In the genomic region with DNA sequence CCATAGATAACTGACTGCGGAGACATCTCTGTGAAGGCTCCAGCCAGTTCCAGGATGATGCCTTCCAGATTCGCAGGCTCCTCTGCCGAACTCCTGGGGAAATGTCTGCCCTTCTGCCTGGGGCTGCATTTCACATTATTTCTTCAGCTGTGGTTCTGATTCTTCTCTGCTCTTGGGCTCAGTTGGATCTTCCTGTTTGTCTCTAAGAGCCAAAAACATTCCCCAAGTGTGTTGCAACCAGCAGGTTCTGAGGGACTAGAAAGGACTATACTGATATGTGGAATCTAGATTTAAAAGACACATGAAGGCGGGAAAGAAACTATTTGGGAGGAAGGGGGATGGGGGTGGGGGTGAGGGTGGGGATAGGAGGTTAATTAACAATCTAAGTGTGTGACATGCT, we compare ENCODE assay signal across 19 mouse cellular contexts.
DNase-seq lines count a peak whose midpoint lies in the region; ATAC-seq and TF ChIP-seq lines count a peak whose summit lies in the region.
"Had no signal": no experiment of that assay in that cellular context is flagged by ENCODE, and none has a peak within 500 bp of the region (broad histone marks: within the 10 kb centered on the region; RNA-seq: fewer than 3 reads in every experiment).

No protein-coding gene starts in this region.

- no peak for TF ChIP-seq EP300 in liver, postnatal 0 days (IDR thresholded peaks at IDR 0.05; ENCODE audit: low read depth)

- no peaks in the 10 kb centered on the region for H3K9me3 ChIP-seq in embryonic facial prominence, embryonic 13.5 days
- H3K9me3 ChIP-seq in embryonic facial prominence, embryonic 10.5 days = no peaks in the 10 kb centered on the region
- no peaks in the 10 kb centered on the region for H3K9me3 ChIP-seq in limb, embryonic 14.5 days (ENCODE audit: control insufficient read depth, low read length)
- no peaks in the 10 kb centered on the region for H3K9me3 ChIP-seq in limb, embryonic 10.5 days (replicated peaks)
- no peaks in the 10 kb centered on the region for H3K9me3 ChIP-seq in liver, postnatal 0 days (ENCODE audit: low read length)
- H3K9me3 ChIP-seq: forebrain, embryonic 15.5 days; heart, embryonic 10.5 days; intestine, embryonic 15.5 days; liver, embryonic 12.5 days; midbrain, embryonic 12.5 days had no signal

- H3K27ac ChIP-seq in embryonic facial prominence, embryonic 13.5 days = peak overlapping the region; percentile 89
- no peak overlapping the region for H3K27ac ChIP-seq in embryonic facial prominence, embryonic 10.5 days (replicated peaks)
- 0 out of 2 replicates have a peak overlapping the region, but pooled peaks have one; percentile 66 for H3K27ac ChIP-seq in limb, embryonic 14.5 days (replicated peaks; ENCODE audit: low read depth, low read length)
- H3K27ac ChIP-seq in limb, embryonic 10.5 days = no peak overlapping the region
- no peak overlapping the region for H3K27ac ChIP-seq in liver, postnatal 0 days (ENCODE audit: low read depth)
- H3K27ac ChIP-seq: forebrain, embryonic 15.5 days; heart, embryonic 10.5 days; hindbrain, embryonic 14.5 days; intestine, embryonic 15.5 days; liver, embryonic 12.5 days; midbrain, embryonic 12.5 days had no signal

- TF ChIP-seq POLR2A in limb, embryonic 14.5 days (IDR thresholded peaks at IDR 0.05; ENCODE audit: borderline replicate concordance, extremely low read depth, insufficient read depth, insufficient read length) = no peak

- TF ChIP-seq CTCF in liver, postnatal 0 days (IDR thresholded peaks at IDR 0.05; ENCODE audit: low read depth) = no peak

- H3K9ac ChIP-seq in embryonic facial prominence, embryonic 13.5 days = no peak overlapping the region
- no peak overlapping the region for H3K9ac ChIP-seq in limb, embryonic 14.5 days (ENCODE audit: low read depth, low read length, severe bottlenecking)
- no peak overlapping the region for H3K9ac ChIP-seq in liver, postnatal 0 days (replicated peaks)
- H3K9ac ChIP-seq: forebrain, embryonic 15.5 days; hindbrain, embryonic 14.5 days; intestine, embryonic 15.5 days; liver, embryonic 12.5 days; midbrain, embryonic 12.5 days had no signal

- no peaks in the 10 kb centered on the region for H3K36me3 ChIP-seq in embryonic facial prominence, embryonic 13.5 days
- no peaks in the 10 kb centered on the region for H3K36me3 ChIP-seq in embryonic facial prominence, embryonic 10.5 days (replicated peaks)
- H3K36me3 ChIP-seq in limb, embryonic 14.5 days (ENCODE audit: control insufficient read depth, insufficient read depth, low read length) = no peaks in the 10 kb centered on the region
- no peaks in the 10 kb centered on the region for H3K36me3 ChIP-seq in limb, embryonic 10.5 days
- no peaks in the 10 kb centered on the region for H3K36me3 ChIP-seq in liver, postnatal 0 days (replicated peaks; ENCODE audit: insufficient read depth, low read length)
- H3K36me3 ChIP-seq: forebrain, embryonic 15.5 days; heart, embryonic 10.5 days; intestine, embryonic 15.5 days; liver, embryonic 12.5 days; midbrain, embryonic 12.5 days had no signal

- DNase-seq in embryonic facial prominence, embryonic 10.5 days (ENCODE audit: low spot score) = no peak
- DNase-seq in heart, adult 8-10 months (ENCODE audit: low spot score) = peak; percentile 21
- no peak for DNase-seq in heart, postnatal 4 days
- no peak for DNase-seq in limb, embryonic 14.5 days (ENCODE audit: low spot score)
- DNase-seq in limb, embryonic 10.5 days (ENCODE audit: low spot score) = no peak
- DNase-seq in liver, postnatal 0 days = no peak
- no peak for DNase-seq in adrenal gland, adult (ENCODE audit: inconsistent age in 2 of 2, low spot score in 1 of 2)
- DNase-seq: adrenal gland, postnatal 25 days; left cerebral cortex, postnatal 4 days; lung, adult 2 months; lung, postnatal 14 days; spleen, adult 18-20 months had no signal

- no peak for ATAC-seq in embryonic facial prominence, embryonic 13.5 days (ENCODE audit: insufficient number of reproducible peaks, insufficient read depth, low FRiP score, low TSS enrichment, low read depth)
- no peak for ATAC-seq in limb, embryonic 14.5 days (ENCODE audit: low FRiP score, low read depth)
- ATAC-seq in liver, postnatal 0 days = no peak
- ATAC-seq: forebrain, embryonic 15.5 days; intestine, embryonic 15.5 days; liver, embryonic 12.5 days had no signal

- H3K4me2 ChIP-seq in embryonic facial prominence, embryonic 13.5 days = no peak overlapping the region
- H3K4me2 ChIP-seq in limb, embryonic 14.5 days (replicated peaks; ENCODE audit: low read depth, low read length, severe bottlenecking) = no peak overlapping the region
- H3K4me2 ChIP-seq in liver, postnatal 0 days (ENCODE audit: low read depth, low read length) = no peak overlapping the region
- H3K4me2 ChIP-seq: forebrain, embryonic 15.5 days; hindbrain, embryonic 14.5 days; intestine, embryonic 15.5 days; liver, embryonic 12.5 days; midbrain, embryonic 12.5 days had no signal

- no peak overlapping the region for H3K4me3 ChIP-seq in embryonic facial prominence, embryonic 13.5 days
- no peak overlapping the region for H3K4me3 ChIP-seq in embryonic facial prominence, embryonic 10.5 days
- H3K4me3 ChIP-seq in limb, embryonic 14.5 days (replicated peaks; ENCODE audit: low read length) = no peak overlapping the region
- H3K4me3 ChIP-seq in limb, embryonic 10.5 days = no peak overlapping the region
- H3K4me3 ChIP-seq in liver, postnatal 0 days (ENCODE audit: low read depth, low read length) = no peak overlapping the region
- H3K4me3 ChIP-seq: forebrain, embryonic 15.5 days; heart, embryonic 10.5 days; intestine, embryonic 15.5 days; liver, embryonic 12.5 days; midbrain, embryonic 12.5 days had no signal

- WGBS in embryonic facial prominence, embryonic 13.5 days = 70% methylated on average over 4 of the region's 4 CpGs
- 78% methylated on average over 4 of the region's 4 CpGs for WGBS in embryonic facial prominence, embryonic 10.5 days
- WGBS in limb, embryonic 14.5 days = 82% methylated on average over 4 of the region's 4 CpGs
- whole genome bisulfite sequencing in limb, embryonic 10.5 days = 88% methylated on average over 4 of the region's 4 CpGs
- WGBS in liver, postnatal 0 days (ENCODE audit: insufficient replicate concordance) = 86% methylated on average over 4 of the region's 4 CpGs

- H3K27me3 ChIP-seq in embryonic facial prominence, embryonic 13.5 days = no peaks in the 10 kb centered on the region
- H3K27me3 ChIP-seq in embryonic facial prominence, embryonic 10.5 days (replicated peaks; ENCODE audit: low read depth, poor library complexity, severe bottlenecking) = no peaks in the 10 kb centered on the region
- no peaks in the 10 kb centered on the region for H3K27me3 ChIP-seq in limb, embryonic 14.5 days (ENCODE audit: control insufficient read depth, insufficient read depth, low read length)
- no peaks in the 10 kb centered on the region for H3K27me3 ChIP-seq in limb, embryonic 10.5 days (ENCODE audit: low read depth, poor library complexity, severe bottlenecking)
- H3K27me3 ChIP-seq in liver, postnatal 0 days (ENCODE audit: insufficient read depth, low read length) = no peaks in the 10 kb centered on the region
- H3K27me3 ChIP-seq: forebrain, embryonic 15.5 days; intestine, embryonic 15.5 days; liver, embryonic 12.5 days; midbrain, embryonic 12.5 days had no signal

- H3K4me1 ChIP-seq in embryonic facial prominence, embryonic 13.5 days = peaks cover 56% of the 10 kb centered on the region
- H3K4me1 ChIP-seq in embryonic facial prominence, embryonic 10.5 days = peaks cover 46% of the 10 kb centered on the region
- H3K4me1 ChIP-seq in limb, embryonic 14.5 days (ENCODE audit: control insufficient read depth, insufficient read depth, low read length) = peaks cover 30% of the 10 kb centered on the region
- H3K4me1 ChIP-seq in limb, embryonic 10.5 days = peaks cover 18% of the 10 kb centered on the region; the same call in 1 of the 2 replicates
- H3K4me1 ChIP-seq in liver, postnatal 0 days (ENCODE audit: insufficient read depth) = no peaks in the 10 kb centered on the region
- H3K4me1 ChIP-seq: heart, embryonic 10.5 days had no signal

Comparison
In these comparisons a context has a peak if more than half of its experiments do, and no peak if none do; other contexts are left out.
1. H3K27ac ChIP-seq: peak in embryonic facial prominence, embryonic 13.5 days (single experiment) and limb, embryonic 14.5 days (single experiment); none in embryonic facial prominence, embryonic 10.5 days (single experiment), limb, embryonic 10.5 days (single experiment) and liver, postnatal 0 days (single experiment).